Mouse (Mus musculus) CD8-positive naive resting alpha-beta T cell, adult 57 days (primary cell): ENCODE measurements around the gene Klra17. TPM values are rescaled to one million over a fixed set of nuclear protein-coding genes. Genes with fewer than 3 reads are reported as not detected.

Experiments used
- total RNA-seq: library from RNA; stranded (reverse); gene quantifications from one replicate; pipeline ENCODE4 v1.2.4, GENCODE M21; 2023

The Klra17 gene
- 1.5 TPM for total RNA-seq

DNA sequence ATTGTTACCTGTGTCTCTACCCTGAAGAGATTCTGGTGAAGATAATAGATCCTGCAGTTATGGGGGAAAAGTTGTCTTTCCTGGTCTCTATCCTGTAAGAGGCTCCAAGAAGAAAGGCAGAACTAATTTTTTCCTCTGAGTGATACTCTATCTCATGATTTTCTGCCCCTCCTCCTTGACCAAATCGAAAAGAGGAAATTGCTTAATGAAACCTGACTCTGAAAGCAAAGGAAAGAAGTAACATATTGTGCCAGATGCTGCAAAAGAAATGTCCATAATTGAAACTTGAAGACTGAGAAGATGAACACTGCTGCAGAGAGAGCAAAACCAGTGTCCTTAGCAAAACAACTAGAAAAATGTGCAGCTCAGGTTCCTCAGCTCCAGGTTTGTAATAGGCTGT, at the start of gene Klra17:
TSS of gene Klra17 (minus strand) at position 124 of the 400 bp plus-strand sequence.

DNA sequence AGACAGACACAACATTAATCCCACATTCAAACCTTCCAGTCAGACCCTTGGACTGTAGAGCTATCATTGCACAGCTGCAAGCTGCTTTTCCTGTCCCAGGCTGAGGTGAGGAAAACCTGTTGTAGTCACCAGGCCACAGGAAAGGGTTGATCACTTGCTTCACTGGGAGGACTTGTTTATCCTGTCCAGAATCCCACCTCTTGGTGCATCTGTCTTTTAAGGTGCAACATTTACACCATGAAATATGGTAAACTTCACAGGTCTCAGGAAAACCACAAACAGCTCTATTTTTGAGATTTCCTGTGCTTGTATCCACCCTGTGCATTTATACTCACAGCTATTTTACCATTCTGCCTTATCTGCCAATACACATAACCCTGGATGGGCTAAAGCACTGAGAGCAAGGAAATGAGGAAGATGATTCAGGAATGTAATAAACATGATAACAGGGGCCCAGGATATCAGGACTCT, 41.0 kb upstream of the Klra17 start, which contains the start of gene Klra5:
TSS of gene Klra5 (minus strand) at position 175 of the 471 bp plus-strand sequence.

DNA sequence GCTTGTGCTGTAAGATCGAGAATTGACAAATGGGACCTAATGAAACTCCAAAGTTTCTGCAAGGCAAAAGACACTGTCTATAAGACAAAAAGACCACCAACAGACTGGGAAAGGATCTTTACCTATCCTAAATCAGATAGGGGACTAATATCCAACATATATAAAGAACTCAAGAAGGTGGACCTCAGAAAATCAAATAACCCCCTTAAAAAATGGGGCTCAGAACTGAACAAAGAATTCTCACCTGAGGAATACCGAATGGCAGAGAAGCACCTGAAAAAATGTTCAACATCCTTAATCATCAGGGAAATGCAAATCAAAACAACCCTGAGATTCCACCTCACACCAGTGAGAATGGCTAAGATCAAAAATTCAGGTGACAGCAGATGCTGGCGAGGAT, 14.1 kb downstream of the Klra17 start, which contains the start of gene Gm17631:
TSS of gene Gm17631 (plus strand) at position 301 of the 400 bp plus-strand sequence.

GRCm38 (mm10) chr6:129784170-129784569, 92.3 kb downstream of the Klra17 start, which contains the start of gene Gm156:
Gm156 (minus strand) TSS chr6:129784270.

Other genes with a start within 250 kb of the Klra17 start
- not detected for gene Klrc3, start 233.3 kb downstream of the Klra17 start, total RNA-seq
- 0.15 TPM for gene Klrc2, start 216.0 kb downstream of the Klra17 start, total RNA-seq
- gene Klrc1, start 197.7 kb downstream of the Klra17 start, total RNA-seq, result 1.3 TPM
- gene Klri1, start 159.5 kb downstream of the Klra17 start, total RNA-seq, result 1.1 TPM
- gene Klri2, start 136.2 kb downstream of the Klra17 start, total RNA-seq, result 0.49 TPM
- gene Gm156, start 92.4 kb downstream of the Klra17 start, total RNA-seq, result not detected
- not detected for gene Gm17631, start 14.0 kb downstream of the Klra17 start, total RNA-seq
- not detected for gene Klra5, start 41.0 kb upstream of the Klra17 start, total RNA-seq
- not detected for gene Klra6, start 150.3 kb upstream of the Klra17 start, total RNA-seq
- gene Klra4, start 190.6 kb upstream of the Klra17 start, total RNA-seq, result 0.43 TPM